Mouse (Mus musculus) urinary bladder, postnatal 25 days (tissue): ENCODE data around the gene Bcl11b.

ENCODE experiments used
- DNase-seq: peaks from one replicate; pipeline ENCODE4 v3.0.0; 2022; ENCODE audit warnings: low spot score

The Bcl11b gene

DNA sequence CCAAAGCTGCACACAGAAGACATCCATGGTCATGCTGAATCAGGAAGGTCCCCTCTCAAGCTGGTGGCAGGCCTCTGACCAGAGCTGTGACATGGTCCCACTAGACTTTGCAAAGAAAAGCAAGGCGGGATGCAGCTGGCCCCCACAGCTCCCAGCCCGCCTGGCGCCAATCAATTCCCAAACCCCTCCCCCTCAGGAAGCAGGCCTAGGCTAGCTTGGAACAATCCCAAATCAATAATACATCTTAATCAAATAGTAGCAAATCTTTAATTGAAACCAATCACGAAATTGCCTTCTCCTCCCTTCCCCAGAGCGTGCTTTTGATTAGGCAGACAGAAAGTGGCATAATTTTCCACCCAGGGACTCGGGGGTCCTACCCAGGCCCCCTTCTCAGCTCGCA is 113.1 kb downstream of the Bcl11b start:
- DNase-seq = no peak

DNA sequence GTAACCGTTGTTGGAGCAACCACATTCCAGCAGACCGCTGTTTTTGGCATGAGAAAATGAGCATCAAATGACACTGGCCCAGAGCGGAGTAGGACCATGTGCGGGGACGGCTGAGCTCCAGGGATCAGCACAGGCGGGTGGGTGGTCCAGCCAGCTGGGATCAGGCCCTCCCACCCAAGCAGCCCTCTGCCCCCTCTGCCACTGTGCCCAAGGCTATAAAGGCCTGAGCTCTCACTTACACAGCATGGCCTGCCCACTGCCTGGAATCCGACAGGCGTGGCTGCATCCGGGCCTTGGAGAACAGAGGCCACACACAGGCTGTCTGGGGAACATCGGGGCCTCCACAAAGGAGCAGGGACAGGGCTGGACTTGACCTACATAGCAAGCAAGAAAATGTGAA is 113.6 kb downstream of the Bcl11b start:
- no peak for DNase-seq

DNA sequence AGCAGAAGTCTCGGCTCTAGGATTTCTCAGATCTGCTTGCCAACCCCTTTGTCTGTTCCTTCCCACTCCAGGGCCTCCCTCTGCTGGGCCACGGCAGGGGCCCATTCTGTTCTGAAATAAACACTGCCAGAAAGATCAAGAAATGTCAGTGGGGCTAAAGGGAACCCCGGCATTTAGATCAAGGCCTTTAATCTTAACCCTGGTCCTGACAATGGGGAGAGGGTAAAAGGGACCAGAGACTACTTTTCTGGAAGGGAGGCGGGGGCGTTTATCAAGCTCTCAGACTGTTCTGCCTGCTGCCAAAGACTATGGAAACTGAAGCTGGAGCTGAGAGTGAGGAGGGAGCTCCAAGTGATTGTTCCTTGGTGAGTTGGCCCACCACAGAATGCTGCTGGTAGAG is 114.8 kb downstream of the Bcl11b start:
- no peak for DNase-seq

DNA sequence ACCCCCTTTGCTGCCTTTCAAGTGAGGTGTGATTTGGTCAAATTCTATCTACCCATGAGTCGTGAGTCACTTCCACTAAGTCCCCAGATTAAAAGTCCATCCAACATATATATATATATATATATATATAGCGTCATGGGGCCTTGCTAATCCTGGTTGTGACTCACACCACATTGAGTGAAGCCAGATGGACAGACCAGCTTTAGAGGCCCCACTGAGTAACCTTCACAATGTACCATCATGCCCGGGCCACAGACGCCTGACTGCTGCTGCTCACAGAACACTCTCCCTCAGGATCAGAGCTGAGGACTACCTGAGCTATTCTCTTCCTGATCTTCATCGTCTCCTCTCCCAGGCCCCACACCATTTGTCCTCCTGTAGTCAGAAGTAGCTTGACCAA is 115.4 kb downstream of the Bcl11b start:
- no peak for DNase-seq

DNA sequence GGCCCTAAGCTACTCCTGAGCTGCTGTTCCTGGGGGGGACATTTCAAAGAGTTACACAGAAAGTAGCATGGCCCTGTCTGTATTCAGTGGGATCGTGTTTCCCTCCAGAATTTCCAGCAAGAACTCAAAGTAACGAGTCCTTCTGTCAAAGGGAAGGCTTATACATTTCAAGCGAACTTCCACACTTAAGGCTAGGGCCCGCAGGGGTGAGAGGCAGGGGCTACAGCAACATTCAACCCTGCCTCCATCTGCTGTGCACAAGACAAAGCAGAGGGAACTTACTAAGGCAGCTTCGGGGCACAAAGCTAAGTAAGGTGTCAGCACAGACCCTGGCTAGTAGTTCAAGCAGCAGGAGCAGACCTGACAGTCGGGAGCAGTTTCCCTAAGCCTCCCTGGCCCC is 115.8 kb downstream of the Bcl11b start:
- DNase-seq = no peak

DNA sequence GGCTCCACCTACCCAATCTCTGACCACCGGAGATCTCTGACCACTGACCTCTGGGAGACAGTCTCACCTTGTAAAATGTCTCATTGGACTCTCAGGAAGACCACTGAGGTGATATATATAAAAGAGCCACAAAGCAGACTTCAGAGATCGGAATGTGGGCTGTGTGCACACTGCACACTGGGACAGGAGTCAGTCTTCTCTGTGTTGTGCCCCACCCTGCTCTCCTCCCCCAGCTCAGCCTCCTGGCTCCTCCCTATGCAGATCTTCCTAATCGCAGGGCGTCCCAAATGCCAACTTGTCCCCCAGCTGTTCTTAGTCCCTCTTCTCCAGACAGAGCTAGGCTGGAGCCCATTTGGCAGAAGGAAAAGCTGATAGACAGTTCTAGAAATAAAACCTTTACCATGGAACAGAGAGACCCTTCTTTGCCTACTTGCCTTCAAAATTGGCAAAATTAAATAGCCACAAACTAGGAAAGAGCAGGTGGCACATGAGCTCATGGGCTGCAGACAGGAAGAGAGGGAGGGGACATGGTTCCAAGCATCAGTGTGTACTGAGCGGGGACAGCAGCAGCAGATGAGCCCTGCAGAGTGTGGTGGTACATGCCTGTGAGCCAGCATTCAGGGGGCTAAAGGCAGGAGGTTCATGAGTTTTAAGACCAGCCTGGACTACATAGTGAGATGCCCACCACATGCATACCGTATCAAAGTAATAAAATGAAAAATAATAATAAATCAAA is 118.9 kb downstream of the Bcl11b start:
- DNase-seq = no peak

DNA sequence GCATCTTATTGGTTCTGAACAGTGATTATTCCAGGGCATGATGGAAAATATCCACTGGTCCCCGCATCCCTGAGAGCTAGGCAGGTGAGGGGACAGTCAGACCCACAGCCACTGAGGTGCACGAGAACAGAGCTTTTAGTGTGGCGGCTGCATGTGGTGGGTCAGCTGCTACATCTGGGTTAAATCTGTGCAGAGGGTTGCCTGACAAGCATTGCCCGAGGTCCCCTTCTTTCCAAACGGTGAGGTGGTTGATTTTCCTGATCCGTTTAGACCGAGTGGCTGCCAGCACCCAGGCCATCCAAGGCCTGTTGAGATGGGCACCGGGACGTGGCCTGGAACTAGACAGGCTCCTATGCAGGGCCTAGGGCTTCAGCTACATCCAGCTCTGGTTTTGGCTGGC is 121.7 kb downstream of the Bcl11b start:
- DNase-seq = no peak

DNA sequence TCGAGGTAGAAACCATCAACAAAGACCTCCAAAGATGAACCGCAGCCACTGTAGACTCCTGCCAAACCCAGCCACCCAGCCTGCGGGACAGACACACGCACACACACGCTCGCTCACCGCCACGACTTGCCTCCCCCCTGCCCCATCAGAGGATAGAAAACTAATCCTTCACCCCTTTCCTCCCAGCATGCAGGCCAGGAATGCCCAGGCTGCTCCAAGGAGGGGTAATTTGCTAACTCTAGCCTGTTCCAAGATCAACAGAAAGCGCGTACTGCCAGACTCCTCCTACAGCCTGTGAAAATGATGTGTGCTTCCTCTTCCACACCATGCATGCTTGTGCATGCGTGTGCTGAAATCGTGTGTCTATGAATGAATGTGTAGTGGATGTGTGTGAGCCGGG is 122.7 kb downstream of the Bcl11b start:
- no peak for DNase-seq

DNA sequence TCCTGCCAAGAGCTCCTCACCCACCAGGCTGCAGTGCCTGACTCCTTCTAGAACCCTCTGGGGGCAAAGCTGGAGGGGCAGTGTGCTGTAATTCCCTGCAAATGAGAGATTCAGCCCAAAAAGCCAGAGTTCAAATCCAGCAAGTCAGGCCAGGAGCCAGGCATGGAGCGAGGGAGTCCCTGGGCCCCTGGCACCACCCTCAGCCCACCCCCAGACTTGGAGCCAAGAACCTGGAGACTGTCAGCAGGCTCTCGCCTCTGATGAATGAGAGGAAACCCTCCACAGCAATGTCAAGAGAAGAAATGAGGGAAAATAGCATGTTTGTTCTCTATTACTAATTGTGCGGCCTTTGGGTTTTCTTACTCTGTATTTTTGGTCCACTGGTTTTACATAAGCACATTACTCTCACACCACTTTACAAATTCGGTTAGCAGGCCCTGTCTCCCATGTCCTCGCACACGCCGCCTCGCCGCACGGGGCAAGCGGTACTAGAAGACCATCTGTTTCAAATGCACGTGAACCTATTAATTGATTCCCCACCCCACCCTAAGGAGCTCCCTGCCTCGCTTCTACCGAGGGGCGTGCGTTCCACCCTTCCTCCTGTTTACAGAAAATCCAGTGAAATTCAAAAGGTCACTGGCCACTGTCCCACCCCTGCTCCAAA is 124.2 kb downstream of the Bcl11b start:
- no peak for DNase-seq

DNA sequence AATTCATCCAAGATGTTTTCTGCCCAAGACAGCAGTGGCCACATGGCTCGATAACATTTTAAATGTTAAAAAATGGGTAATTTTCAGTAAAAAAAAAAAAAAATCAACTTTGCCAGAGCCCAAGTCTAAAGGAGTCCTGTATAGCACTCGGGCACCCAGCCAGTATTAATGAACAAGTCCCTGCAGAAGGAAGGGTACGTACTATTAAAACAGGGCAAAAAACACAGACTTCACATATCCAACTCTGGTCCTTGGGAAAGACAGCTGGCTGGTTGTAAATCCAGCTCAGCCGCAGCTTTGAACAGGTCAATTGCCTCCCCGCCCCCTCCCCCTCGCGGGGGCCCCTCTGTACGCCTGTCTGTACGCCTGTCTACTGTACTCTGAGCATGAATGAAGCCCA is 127.2 kb downstream of the Bcl11b start:
- no peak for DNase-seq

DNA sequence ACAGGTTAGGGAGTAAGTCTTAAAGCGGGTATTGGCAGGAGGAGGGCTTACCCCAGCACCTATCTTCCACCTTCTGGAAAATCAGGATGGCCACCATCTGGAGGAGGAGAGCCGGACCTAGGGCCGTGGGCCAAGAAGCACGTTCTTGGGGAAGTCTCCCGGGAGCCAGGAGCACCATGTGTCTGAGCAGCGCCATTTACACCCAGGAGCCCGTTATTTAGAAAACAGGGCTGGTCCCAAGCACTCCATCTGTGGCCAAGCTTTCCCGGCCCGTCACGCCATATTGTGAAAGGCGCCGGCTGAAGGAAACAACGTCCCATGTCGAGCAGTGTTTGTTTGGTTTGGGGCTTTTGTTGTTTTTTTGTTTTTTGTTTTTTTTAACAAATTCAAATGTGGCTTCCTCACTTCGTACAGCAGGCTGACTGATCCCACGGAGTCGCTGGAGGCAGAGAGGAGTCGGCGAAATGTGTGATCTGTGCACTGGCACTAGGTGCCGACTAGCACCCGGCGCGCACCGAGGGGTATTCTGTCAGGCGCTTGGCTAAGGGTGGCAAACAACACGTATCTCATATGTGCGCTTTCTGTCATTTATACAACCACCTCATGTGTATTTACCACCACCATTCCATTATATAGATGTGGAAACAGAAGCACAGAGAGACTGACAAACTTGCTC is 128.8 kb downstream of the Bcl11b start:
- no peak for DNase-seq

DNA sequence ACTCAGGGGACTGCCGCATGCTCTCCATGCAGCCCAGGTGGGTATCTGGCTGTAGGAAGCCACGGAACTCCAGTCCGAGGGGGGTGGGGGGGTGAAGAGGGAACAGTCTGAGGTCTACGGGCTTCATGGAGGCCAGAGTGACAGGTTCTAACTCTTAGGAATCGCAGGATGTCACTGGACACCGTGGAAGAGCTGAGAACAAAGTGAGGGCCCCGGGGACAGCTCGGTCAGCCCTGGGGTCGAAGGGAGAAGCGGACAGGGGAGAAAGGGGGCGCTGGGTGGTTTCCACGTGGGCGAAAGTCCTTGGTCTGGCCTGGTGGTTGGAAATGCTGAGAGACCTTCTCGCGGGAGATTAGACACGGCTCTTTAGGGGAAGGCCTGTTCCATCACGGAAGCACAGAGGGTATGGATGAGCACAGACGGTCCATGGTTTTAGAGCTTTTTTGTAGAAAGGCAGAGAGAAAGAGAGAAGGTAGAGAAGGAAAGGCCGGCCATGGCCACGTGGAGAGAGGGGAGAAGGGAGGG is 133.8 kb downstream of the Bcl11b start:
- no peak for DNase-seq

DNA sequence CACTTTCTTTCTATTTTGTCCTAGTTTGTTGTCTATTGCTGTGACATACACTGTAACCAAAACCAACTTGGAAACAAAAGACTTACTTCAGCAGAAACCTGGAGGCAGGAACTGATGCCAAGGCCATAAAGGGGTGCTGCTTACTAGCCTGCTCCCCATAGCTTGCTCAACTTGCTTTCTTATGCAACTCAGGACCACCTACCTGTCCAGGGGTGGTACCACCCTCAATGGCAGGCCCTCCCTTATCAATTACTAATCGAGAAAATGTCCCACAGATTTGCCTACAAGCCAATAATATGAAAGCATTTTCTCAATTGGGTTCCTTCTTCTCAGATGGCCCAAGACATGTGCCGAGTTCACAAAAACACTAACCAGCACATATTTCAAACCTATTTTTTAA is 135.1 kb downstream of the Bcl11b start:
- DNase-seq = no peak
